Mouse (Mus musculus) stomach, postnatal 0 days (tissue): ENCODE data around the gene Dhrs13. TPM values are rescaled to one million over a fixed set of nuclear protein-coding genes. Genes with fewer than 3 reads are reported as not detected.

Experiments used
- ATAC-seq: fragments of 200-750 bp; cut with Nextera tagmentation; 2 replicates; pipeline ENCODE4 v1.8.0; 2017; ENCODE audit not compliant: low FRiP score, low TSS enrichment
- DNase-seq: peaks from one replicate; pipeline ENCODE4 v3.0.0-alpha.2; 2016; ENCODE audit warnings: low spot score
- H3K27ac ChIP-seq: fragments of 300-500 bp; sonication (generic); replicated peaks from 2 replicates; pipeline ENCODE4 v1.5.1; 2014; ENCODE audit warnings: mild to moderate bottlenecking, control low read depth
- H3K27me3 ChIP-seq: fragments of 300-500 bp; sonication (generic); 2 replicates; pipeline ENCODE4 v1.6.1; 2014; ENCODE audit warnings: low read length; ENCODE audit not compliant: control insufficient read depth, insufficient read depth
- H3K36me3 ChIP-seq: fragments of 300-500 bp; sonication (generic); 2 replicates; pipeline ENCODE4 v1.6.1; 2014; ENCODE audit warnings: low read length, mixed read lengths; ENCODE audit not compliant: control insufficient read depth, insufficient read depth
- H3K4me1 ChIP-seq: fragments of 300-500 bp; sonication (generic); replicated peaks from 2 replicates; pipeline ENCODE4 v1.6.1; 2014; ENCODE audit warnings: antibody characterized with exemption; ENCODE audit not compliant: control insufficient read depth, insufficient read depth
- H3K4me2 ChIP-seq: fragments of 300-500 bp; sonication (generic); replicated peaks from 2 replicates; pipeline ENCODE4 v1.6.1; 2014; ENCODE audit warnings: low read depth, mild to moderate bottlenecking, control low read depth, moderate library complexity
- H3K4me3 ChIP-seq: fragments of 300-500 bp; sonication (generic); 2 replicates; pipeline ENCODE4 v1.5.1; 2014; ENCODE audit warnings: low read depth, low read length, control low read depth
- H3K9ac ChIP-seq: fragments of 300-500 bp; sonication (generic); 2 replicates; pipeline ENCODE4 v1.6.1; 2014; ENCODE audit warnings: mild to moderate bottlenecking, low read length, control low read depth, mixed read lengths
- H3K9me3 ChIP-seq: fragments of 300-500 bp; sonication (generic); 2 replicates; pipeline ENCODE4 v1.6.1; 2016; ENCODE audit warnings: low read length; ENCODE audit not compliant: control insufficient read depth
- CTCF ChIP-seq: IDR thresholded peaks from 2 replicates; pipeline ENCODE4 v1.5.1; 2016; ENCODE audit warnings: antibody characterized with exemption, low read depth, mild to moderate bottlenecking, moderate library complexity
- EP300 ChIP-seq: optimal IDR thresholded peaks from 2 replicates; pipeline ENCODE3; 2016; ENCODE audit warnings: antibody characterized with exemption
- WGBS: fragments of 180-500 bp; shearing (Covaris S2); extraction: QIAGEN DNeasy Blood & Tissue Kit; methylation state at CpG from one replicate; pipeline ENCODE4 v1.1.7; 2014; 5-methylcytosine and 5-hydroxymethylcytosine counted together
- polyA plus RNA-seq: library from polyadenylated mRNA; unstranded; fragments of >200 nt; fragmentation: Nextera tagmentation; extraction: Ambion mirVana; gene quantifications from 2 replicates; pipeline ENCODE4 v1.2.1, GENCODE M21; 2015

Dhrs13 gene
- polyA plus RNA-seq, 1 experiment from 2014 or later, result 7.3 TPM

GRCm38 (mm10) chr11:78029240-78029639 lies 2.8 kb upstream of the Dhrs13 start:
- ATAC-seq, result no peak
- no peak for DNase-seq
- no peak overlapping the region for H3K4me3 ChIP-seq
- H3K4me2 ChIP-seq, result no peak overlapping the region
- TF ChIP-seq EP300, result no peak
- no peak for TF ChIP-seq CTCF
- H3K36me3 ChIP-seq, result peaks cover 39% of the 10 kb centered on the region
- H3K27ac ChIP-seq, result no peak overlapping the region
- no peak overlapping the region for H3K9ac ChIP-seq
- H3K27me3 ChIP-seq, result no peaks in the 10 kb centered on the region
- H3K4me1 ChIP-seq, result 0 out of 2 replicates have a peak, but pooled peaks cover 3% of the 10 kb centered on the region
- 87% methylated on average over 8 of the region's 8 CpGs for WGBS
- no peaks in the 10 kb centered on the region for H3K9me3 ChIP-seq

GRCm38 (mm10) chr11:78030600-78030999 lies 1.5 kb upstream of the Dhrs13 start:
- no peak overlapping the region for H3K4me2 ChIP-seq
- H3K27me3 ChIP-seq, result no peaks in the 10 kb centered on the region
- 69% methylated on average over 2 of the region's 2 CpGs for WGBS
- no peak overlapping the region for H3K27ac ChIP-seq
- ATAC-seq, result no peak
- H3K9me3 ChIP-seq, result no peaks in the 10 kb centered on the region
- H3K4me1 ChIP-seq, result 0 out of 2 replicates have a peak, but pooled peaks cover 3% of the 10 kb centered on the region
- no peak for TF ChIP-seq EP300
- no peak for TF ChIP-seq CTCF
- H3K9ac ChIP-seq, result peak overlapping the region; percentile 35; the same call in 1 of the 2 replicates
- H3K36me3 ChIP-seq, result peaks cover 30% of the 10 kb centered on the region
- DNase-seq, result no peak
- H3K4me3 ChIP-seq, result no peak overlapping the region

GRCm38 (mm10) chr11:78031389-78031788 lies 691 bp upstream of the Dhrs13 start:
- Histone ChIP-seq H3K36me3 (peaks cover 23% of the 10 kb centered on the region), H3K9ac (peak overlapping the region; percentile 43; the same call in 1 of the 2 replicates), H3K27ac (peak overlapping the region; percentile 85; the same call in 1 of the 2 replicates), H3K4me3 (no peak overlapping the region), H3K4me2 (peak overlapping the region; percentile 94), H3K9me3 (no peaks in the 10 kb centered on the region), H3K4me1 (0 out of 2 replicates have a peak, but pooled peaks cover 3% of the 10 kb centered on the region), H3K27me3 (no peaks in the 10 kb centered on the region)
- TF ChIP-seq EP300 (no peak), CTCF (no peak)
- ATAC-seq, result no peak
- WGBS, result 39% methylated on average over 6 of the region's 6 CpGs
- no peak for DNase-seq

GRCm38 (mm10) chr11:78032809-78033195 lies 722 bp downstream of the Dhrs13 start:
- Histone ChIP-seq H3K9ac (peak overlapping the region; percentile 72), H3K9me3 (no peaks in the 10 kb centered on the region), H3K4me2 (peak overlapping the region; percentile 94), H3K4me3 (peak overlapping the region; percentile 62), H3K4me1 (0 out of 2 replicates have a peak, but pooled peaks cover 3% of the 10 kb centered on the region), H3K27ac (peak overlapping the region; percentile 85; the same call in 1 of the 2 replicates), H3K27me3 (no peaks in the 10 kb centered on the region), H3K36me3 (peaks cover 15% of the 10 kb centered on the region)
- ATAC-seq, result no peak
- WGBS, result 4% methylated on average over 5 of the region's 5 CpGs
- DNase-seq, result no peak
- no peak for TF ChIP-seq EP300
- TF ChIP-seq CTCF, result no peak

- H3K9me3 ChIP-seq, result no peaks in the 10 kb centered on the region
- no peak overlapping the region for H3K9ac ChIP-seq
- peaks cover 4% of the 10 kb centered on the region for H3K36me3 ChIP-seq
- ATAC-seq, result no peak
- no peaks in the 10 kb centered on the region for H3K27me3 ChIP-seq
- no peak for DNase-seq
- no peak overlapping the region for H3K4me3 ChIP-seq
- no peak overlapping the region for H3K27ac ChIP-seq
- H3K4me2 ChIP-seq, result no peak overlapping the region
- TF ChIP-seq CTCF (no peak), EP300 (no peak)
- 0 out of 2 replicates have a peak, but pooled peaks cover 3% of the 10 kb centered on the region for H3K4me1 ChIP-seq
- 93% methylated on average over 23 of the region's 23 CpGs for WGBS
Measured at GRCm38 (mm10) chr11:78033931-78034617, 2.0 kb downstream of the Dhrs13 start.

- TF ChIP-seq CTCF (no peak), EP300 (no peak)
- H3K9me3 ChIP-seq, result no peaks in the 10 kb centered on the region
- no peak for ATAC-seq
- no peak overlapping the region for H3K4me2 ChIP-seq
- H3K4me3 ChIP-seq, result no peak overlapping the region
- no peaks in the 10 kb centered on the region; the same call in 1 of the 2 replicates for H3K36me3 ChIP-seq
- DNase-seq, result no peak
- 85% methylated on average over 10 of the region's 10 CpGs for WGBS
- no peak overlapping the region for H3K9ac ChIP-seq
- H3K4me1 ChIP-seq, result no peaks in the 10 kb centered on the region
- no peaks in the 10 kb centered on the region for H3K27me3 ChIP-seq
- no peak overlapping the region for H3K27ac ChIP-seq
Measured at GRCm38 (mm10) chr11:78036791-78037190, 4.7 kb downstream of the Dhrs13 start.
